Mouse (Mus musculus): ENCODE data around the gene Foxg1.

Gene Foxg1

GRCm38 (mm10) chr12:49401796-49402130, 19.3 kb downstream of the Foxg1 start:
- DNase-seq (ENCODE audit: extremely low read depth, low read depth), result no peak

DNA sequence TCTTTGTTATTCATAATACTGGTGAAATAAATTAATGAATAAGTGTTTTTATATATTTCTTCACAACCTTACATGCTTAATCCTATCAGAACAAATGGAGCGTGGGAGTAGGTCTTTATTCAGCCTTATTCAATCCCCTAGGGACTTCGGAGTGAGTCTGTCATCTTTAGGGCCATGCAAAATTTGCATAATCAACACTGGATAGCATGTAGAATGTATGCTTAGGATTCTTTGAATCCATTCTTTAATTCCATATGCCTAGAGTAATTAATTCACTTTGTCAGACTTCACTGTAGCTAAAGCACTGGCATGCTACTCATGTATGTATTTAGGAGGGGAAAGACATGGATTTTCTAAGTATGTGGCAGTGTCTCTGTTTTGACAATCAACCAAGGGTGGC, 27.4 kb downstream of the Foxg1 start:
- no peak for DNase-seq (ENCODE audit: extremely low read depth, low read depth)

DNA sequence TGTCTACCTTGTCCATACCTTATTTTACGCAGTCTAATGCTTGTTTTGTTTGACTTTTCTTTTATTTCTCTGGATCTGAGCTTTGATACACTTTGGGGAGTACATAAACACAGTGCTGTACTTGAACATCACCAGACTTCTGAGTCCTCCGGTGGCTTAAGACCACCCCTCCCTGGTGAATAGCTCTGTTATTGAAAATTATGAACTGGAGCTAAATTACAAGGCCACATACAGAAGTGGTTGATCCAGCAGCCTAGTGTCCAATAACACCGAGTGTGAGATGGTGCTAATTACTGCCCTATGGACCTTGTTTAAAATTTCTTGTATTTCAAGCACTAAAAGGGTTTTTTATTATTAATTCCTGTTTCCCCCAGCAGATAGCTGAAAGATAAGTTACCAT, 35.5 kb downstream of the Foxg1 start:
- no peak for DNase-seq (ENCODE audit: extremely low read depth, low read depth)
